Mouse (Mus musculus) heart, postnatal 36 days (tissue): ENCODE measurements around the gene Calm1. TPM values are rescaled to one million over a fixed set of nuclear protein-coding genes. Genes with fewer than 3 reads are reported as not detected.

ENCODE experiments used
- DNase-seq, 2 experiments: peaks; one replicate each; pipeline ENCODE4 v3.0.0; 2021 to 2022
- intact Hi-C: fragments of 180-260 bp; cut with DNase I; formaldehyde crosslinking; loops from one replicate; pipeline ENCODE4 v1.15.1; 2025
- total RNA-seq, 2 experiments: library from RNA; stranded (reverse); gene quantifications; 2 replicates each; pipeline ENCODE4 v1.2.3; 2021

Calm1 gene
- total RNA-seq, 2 experiments from 2014 or later, result 223 to 265 TPM

GRCm38 (mm10) chr12:100187756-100188430 is 11.3 kb upstream of the Calm1 start:
- intact Hi-C loops, result loop anchor here (1.0 to 2.0 kb wide), 2 partner anchors 11 to 21 kb away; partner anchors contain the start of gene Calm1
- peak in 1 of 2 experiments; percentile 52 for DNase-seq

GRCm38 (mm10) chr12:100190802-100191201 is 8.4 kb upstream of the Calm1 start:
- DNase-seq, result no peak
- intact Hi-C loops, result no loop called here

- no peak for DNase-seq
- intact Hi-C loops, result no loop called here
Measured at GRCm38 (mm10) chr12:100194181-100194580, 5.1 kb upstream of the Calm1 start.

GRCm38 (mm10) chr12:100196786-100197185 is 2.4 kb upstream of the Calm1 start:
- intact Hi-C loops, result loop anchor here (5.0 kb wide), 1 partner anchor 39 kb away; the partner anchor contains the start of gene Nrde2
- DNase-seq, result no peak

GRCm38 (mm10) chr12:100199891-100200644 is 833 bp downstream of the Calm1 start:
- peak; percentile 70 to 84 for DNase-seq
- intact Hi-C loops, result loop anchor here (1.0 to 5.0 kb wide), 4 partner anchors 13 to 322 kb away; partner anchors contain the start of genes Nrde2 and Ttc7b

GRCm38 (mm10) chr12:100200645-100201362 is 1.6 kb downstream of the Calm1 start:
- intact Hi-C loops, result loop anchor here (5.0 kb wide), 2 partner anchors 96 to 321 kb away; partner anchors contain the start of gene Ttc7b
- DNase-seq, result peak in 1 of 2 experiments; percentile 25

- intact Hi-C loops, result loop anchor here (5.0 kb wide), 2 partner anchors 96 to 321 kb away; partner anchors contain the start of gene Ttc7b
- DNase-seq, result no peak
Measured at GRCm38 (mm10) chr12:100201363-100201711, 2.1 kb downstream of the Calm1 start.

- DNase-seq, result peak; percentile 92 to 93
- intact Hi-C loops, result loop anchor here (1.0 to 5.0 kb wide), 6 partner anchors 75 to 320 kb away; partner anchors contain the start of gene Ttc7b
Measured at GRCm38 (mm10) chr12:100201838-100202237, 2.6 kb downstream of the Calm1 start.

- intact Hi-C loops, result loop anchor here (2.0 to 5.0 kb wide), 5 partner anchors 73 to 319 kb away; partner anchors contain the start of gene Ttc7b
- no peak for DNase-seq
Measured at GRCm38 (mm10) chr12:100203759-100204158, 4.5 kb downstream of the Calm1 start.

- DNase-seq, result no peak
- intact Hi-C loops, result no loop called here
Measured at GRCm38 (mm10) chr12:100205156-100205555, 5.9 kb downstream of the Calm1 start.

- no peak for DNase-seq
- intact Hi-C loops, result no loop called here
Measured at GRCm38 (mm10) chr12:100206521-100206920, 7.3 kb downstream of the Calm1 start.

GRCm38 (mm10) chr12:100206926-100207325 is 7.7 kb downstream of the Calm1 start:
- DNase-seq, result no peak
- intact Hi-C loops, result no loop called here

- intact Hi-C loops, result no loop called here
- no peak for DNase-seq
Measured at GRCm38 (mm10) chr12:100209701-100210478, 10.7 kb downstream of the Calm1 start.

GRCm38 (mm10) chr12:100210973-100211372 is 11.7 kb downstream of the Calm1 start:
- intact Hi-C loops, result no loop called here
- no peak for DNase-seq

- intact Hi-C loops, result no loop called here
- DNase-seq, result no peak
Measured at GRCm38 (mm10) chr12:100211453-100212185, 12.4 kb downstream of the Calm1 start.

GRCm38 (mm10) chr12:100212397-100212796 is 13.2 kb downstream of the Calm1 start:
- intact Hi-C loops, result no loop called here
- DNase-seq, result peak in 1 of 2 experiments; percentile 27

GRCm38 (mm10) chr12:100213162-100213561 is 13.9 kb downstream of the Calm1 start:
- DNase-seq, result no peak
- intact Hi-C loops, result no loop called here

- no peak for DNase-seq
- intact Hi-C loops, result no loop called here
Measured at GRCm38 (mm10) chr12:100214156-100214555, 14.9 kb downstream of the Calm1 start.

GRCm38 (mm10) chr12:100214738-100215137 is 15.5 kb downstream of the Calm1 start:
- no peak for DNase-seq
- intact Hi-C loops, result no loop called here
